Mouse (Mus musculus): ENCODE measurements around the gene Larp4b.

Gene Larp4b

GRCm38 (mm10) chr13:9178270-9178669, 84.6 kb downstream of the Larp4b start:
- in situ Hi-C loops (cut with MseI, MboI) = loop anchor here (25.0 kb wide), 1 partner anchor 459 kb away; no protein-coding TSS in a partner anchor

DNA sequence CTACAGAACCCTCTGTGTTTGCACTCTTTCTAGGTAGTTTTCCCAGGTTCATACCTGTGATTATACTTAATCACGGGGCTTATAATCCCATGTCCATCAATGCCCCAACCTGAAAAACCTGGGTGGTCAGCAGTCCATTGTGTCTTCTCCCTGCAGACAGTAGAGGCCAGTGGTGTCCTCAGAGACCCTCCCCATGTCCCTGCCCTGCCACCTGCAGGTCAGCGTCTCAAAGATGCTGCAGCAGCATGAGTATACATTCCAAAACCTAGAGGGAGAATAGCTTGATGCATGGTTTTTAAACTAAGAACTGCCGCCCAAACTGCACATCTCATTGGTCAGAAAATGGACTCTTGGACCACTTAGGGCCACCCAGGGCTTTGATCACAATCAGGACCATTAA, 85.0 kb downstream of the Larp4b start:
- in situ Hi-C loops (cut with MseI, MboI) = loop anchor here (25.0 kb wide), 1 partner anchor 459 kb away; no protein-coding TSS in a partner anchor

DNA sequence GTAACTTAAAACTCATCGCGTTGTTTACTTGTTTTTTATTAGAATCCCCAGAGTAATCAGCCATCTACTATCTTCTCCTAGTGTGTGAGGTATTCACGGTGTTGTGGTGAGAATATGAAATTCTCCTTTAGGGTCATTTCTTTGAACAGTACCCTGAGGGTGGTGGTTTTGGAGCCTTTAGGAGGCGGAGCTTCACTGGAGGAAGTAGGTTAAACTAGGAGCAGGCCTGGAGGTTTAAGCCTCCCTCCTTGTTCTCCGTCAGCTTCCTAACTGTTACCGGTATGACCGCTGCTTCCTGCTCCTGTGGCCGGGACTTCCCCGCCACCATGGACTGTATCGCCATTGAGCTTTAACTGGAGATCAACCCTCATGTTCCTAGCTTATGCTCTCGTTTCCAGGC, 86.5 kb downstream of the Larp4b start:
- in situ Hi-C loops (cut with MseI, MboI) = loop anchor here (10.0 to 25.0 kb wide), 2 partner anchors 457 to 665 kb away; no protein-coding TSS in a partner anchor

DNA sequence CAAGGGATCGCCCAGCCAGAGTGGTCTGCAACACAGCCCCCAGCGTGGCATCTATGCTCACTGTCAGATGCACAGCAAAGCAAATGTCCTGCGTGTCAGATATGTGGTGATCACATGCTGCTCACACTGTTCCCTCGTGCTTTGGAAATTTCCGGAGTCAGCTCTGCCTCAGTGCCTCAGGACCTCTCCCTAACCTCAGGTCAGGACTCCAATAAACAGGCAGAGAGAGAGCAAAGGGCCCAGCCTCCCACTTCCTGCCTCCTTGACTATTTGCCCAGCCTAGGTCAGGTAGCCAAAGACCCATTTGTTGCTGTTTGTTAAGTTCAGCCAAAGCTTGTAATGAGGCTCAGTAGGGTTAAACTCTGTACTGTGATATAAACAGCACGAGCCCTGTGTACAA, 87.4 kb downstream of the Larp4b start:
- in situ Hi-C loops (cut with MseI, MboI) = loop anchor here (10.0 to 25.0 kb wide), 2 partner anchors 456 to 664 kb away; no protein-coding TSS in a partner anchor

DNA sequence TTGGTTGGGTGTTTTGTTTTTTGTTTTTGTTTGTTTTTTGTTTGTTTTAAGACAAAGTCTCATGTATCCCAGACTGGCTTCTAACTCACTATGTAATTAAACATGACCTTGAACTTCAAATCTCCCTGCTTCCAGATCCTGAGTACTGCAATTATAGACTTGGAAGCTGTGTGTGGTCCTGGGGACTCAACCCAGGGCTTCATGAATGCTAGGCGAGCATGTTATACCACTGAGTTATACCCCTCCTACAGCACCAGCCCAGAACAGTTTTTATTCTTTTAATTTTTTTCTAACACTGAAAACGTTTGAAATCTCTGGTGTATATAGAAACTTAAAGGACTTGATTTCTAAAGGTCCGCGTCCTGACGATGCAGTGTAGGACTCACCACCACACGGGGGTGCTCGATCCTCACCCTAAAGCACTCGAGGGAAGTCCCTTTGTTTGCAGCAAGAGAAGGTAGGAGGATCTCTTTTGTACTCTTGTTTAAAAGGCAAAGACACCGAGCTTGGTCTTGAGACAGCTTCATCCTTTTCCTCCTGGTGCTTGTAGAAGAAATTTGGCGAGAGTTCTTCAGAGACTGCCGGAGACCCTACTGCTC, 88.1 kb downstream of the Larp4b start:
- in situ Hi-C loops (cut with MseI, MboI) = loop anchor here (10.0 to 25.0 kb wide), 2 partner anchors 456 to 663 kb away; no protein-coding TSS in a partner anchor

DNA sequence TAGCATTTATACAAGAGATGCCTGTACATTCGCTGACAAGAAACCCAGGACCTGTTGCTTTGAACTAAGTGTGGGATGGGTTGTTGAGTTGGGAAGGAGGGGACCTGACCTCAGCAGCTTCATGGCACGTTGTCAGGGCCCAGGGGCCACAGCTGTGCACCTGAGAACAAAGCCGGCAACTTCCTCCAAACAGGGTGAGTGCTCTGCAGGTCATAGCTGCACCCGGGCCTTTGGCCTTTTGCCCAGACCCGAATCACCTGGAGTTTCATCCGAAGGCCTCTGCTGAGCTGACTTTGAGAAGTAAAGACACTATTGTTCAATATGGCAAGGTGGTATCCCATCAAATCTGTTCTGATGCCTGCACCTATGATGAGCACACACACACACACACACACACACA, 90.6 kb downstream of the Larp4b start:
- in situ Hi-C loops (cut with MseI, MboI) = loop anchor here (10.0 to 25.0 kb wide), 2 partner anchors 453 to 661 kb away; no protein-coding TSS in a partner anchor

DNA sequence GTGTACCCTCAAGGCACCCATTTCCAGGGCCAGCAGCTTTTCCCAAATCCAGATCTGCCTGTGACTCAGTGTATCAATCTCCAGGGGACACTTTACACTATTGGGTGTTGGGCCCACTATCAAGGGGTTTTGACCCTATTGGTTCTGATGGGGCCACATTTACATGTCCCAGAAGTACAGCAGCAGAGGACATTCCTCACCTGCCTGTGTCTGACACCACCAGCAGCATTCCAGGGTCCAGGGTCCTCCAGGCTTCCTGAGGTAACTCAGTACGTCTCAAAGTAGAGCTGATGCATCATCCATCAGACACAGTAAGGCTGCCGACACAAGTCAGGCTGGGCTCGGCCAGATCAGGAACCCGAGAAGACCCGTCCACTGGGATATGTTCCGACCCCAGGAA, 91.0 kb downstream of the Larp4b start:
- in situ Hi-C loops (cut with MseI, MboI) = loop anchor here (5.0 to 25.0 kb wide), 3 partner anchors 283 to 660 kb away; no protein-coding TSS in a partner anchor

- in situ Hi-C loops (cut with MseI, MboI) = loop anchor here (5.0 to 25.0 kb wide), 3 partner anchors 280 to 658 kb away; no protein-coding TSS in a partner anchor
These were observed 93.5 kb downstream of the Larp4b start for GRCm38 (mm10) chr13:9187156-9187555.

DNA sequence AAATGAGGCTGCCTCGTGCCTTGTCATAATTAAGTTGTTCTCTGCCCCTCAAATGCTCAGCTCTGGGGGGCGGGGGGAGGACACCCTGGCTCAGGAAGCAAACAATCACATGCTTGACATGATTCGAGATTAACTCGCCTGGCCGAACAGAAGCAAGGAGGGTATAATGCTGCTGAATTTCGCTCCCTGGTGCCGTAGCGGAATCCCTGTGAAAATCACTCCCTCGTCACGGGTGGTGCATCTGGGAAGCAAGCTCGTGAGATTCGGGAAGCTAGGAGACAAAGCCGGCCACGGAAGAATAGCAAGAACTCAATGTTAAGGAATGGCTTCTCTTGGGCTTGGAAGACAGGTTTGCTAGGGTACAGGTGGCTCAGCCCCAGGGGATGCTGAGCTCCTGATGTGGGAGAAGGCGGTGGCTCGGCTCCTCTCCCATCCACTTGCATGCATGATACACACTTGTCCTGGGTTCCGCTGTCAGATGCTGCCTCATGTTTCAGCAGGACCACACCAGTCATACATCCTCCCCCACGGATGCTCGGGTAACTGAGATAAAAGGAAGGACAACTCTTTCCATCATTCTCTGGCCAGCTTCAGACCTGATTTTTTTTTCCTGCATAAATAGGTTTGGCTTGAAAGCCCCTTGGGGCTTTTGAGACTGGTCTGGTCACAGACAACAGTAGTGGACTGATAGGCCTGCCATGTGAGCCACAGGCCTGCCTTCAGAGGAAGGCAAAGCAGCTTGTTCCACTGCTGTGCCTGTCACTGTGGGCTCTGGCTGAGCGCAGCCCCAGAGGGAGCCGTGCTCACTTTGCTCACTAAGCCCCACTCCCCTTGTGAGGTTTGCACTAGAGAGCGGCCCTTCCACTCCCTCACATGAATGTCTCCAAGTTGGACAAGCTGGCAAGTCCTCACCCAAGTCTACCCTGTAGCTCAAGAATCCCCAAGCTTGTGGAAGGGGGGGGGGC, 94.2 kb downstream of the Larp4b start:
- in situ Hi-C loops (cut with MseI, MboI) = loop anchor here (5.0 to 25.0 kb wide), 3 partner anchors 279 to 657 kb away; no protein-coding TSS in a partner anchor

- in situ Hi-C loops (cut with MseI, MboI) = loop anchor here (5.0 to 25.0 kb wide), 3 partner anchors 278 to 655 kb away; no protein-coding TSS in a partner anchor
These were observed 95.8 kb downstream of the Larp4b start for GRCm38 (mm10) chr13:9189481-9189880.

DNA sequence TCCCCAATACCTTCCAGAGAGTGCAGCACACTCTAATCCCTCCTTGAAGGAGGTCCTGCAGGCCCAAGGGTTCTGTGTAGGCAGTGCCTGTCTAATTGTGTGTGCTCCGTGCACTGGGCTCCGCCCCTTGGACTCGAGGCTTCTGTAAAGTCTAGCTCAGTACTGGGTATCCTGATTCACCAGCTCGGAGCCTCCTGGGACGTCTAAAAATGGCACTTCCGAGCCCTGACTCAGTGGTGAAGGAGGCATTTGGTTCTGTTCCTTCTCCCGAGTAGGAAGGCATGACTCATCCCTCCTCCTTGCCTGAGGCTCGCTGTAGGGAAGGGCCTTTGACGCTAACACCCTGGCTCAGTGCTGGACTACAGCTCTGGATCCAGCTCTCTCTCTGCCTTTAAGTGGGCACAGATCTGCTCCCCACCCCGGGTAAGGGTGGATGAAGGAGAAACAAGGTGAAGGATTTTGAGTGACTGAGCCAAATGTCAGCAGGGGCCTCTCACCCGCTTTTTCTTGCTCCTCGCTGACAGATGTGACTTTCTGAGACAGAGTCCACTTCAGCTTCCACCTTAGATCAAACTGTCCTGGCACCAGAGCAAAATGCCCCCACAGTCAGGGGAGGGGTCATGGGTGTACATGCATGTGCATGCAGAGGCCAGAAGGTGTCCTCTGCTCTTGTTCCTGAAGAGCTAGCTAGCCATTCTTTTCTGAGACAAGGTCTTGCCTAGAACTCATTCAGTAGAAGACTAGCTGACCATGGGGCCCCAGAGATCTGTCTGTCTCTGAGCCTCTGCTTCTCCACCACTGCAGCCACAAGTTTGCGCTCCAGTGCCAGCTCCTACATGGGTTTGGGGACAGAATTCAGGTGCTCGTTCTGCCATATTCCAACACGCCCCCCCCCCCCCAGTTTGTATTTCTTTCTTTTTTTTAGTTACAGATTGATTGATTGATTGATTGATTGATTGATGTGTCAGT, 97.8 kb downstream of the Larp4b start:
- in situ Hi-C loops (cut with MseI, MboI) = loop anchor here (25.0 kb wide), 1 partner anchor 446 kb away; no protein-coding TSS in a partner anchor

DNA sequence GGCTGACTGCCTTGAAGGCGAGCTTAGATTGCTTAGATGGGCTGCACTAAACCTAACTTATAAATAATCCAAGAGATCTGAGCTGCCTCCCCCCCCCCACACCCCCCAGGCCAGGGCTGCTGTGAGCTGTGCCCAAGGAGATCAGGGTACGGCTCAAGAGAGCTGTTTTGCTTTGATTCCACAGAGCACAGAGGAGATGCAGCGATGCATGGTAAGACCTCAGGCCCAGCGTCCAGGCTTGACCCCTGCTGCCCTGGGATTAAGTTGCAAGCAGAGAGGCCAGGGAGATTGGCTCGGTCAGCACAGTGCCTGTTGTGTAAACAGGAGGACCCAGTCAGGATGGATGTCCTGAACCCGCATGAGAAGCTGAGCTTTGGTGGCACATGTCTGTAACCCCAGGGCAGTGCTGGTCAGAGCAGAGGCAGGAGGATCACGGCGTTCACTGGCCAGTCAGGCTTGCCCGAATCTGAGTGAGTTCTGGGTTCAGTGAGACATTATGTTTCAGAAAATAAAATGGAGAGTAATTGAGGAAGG, 99.2 kb downstream of the Larp4b start:
- in situ Hi-C loops (cut with MseI, MboI) = loop anchor here (25.0 kb wide), 1 partner anchor 444 kb away; no protein-coding TSS in a partner anchor

- in situ Hi-C loops (cut with MseI, MboI) = loop anchor here (25.0 kb wide), 1 partner anchor 443 kb away; no protein-coding TSS in a partner anchor
These were observed 101.0 kb downstream of the Larp4b start for GRCm38 (mm10) chr13:9194656-9195055.

DNA sequence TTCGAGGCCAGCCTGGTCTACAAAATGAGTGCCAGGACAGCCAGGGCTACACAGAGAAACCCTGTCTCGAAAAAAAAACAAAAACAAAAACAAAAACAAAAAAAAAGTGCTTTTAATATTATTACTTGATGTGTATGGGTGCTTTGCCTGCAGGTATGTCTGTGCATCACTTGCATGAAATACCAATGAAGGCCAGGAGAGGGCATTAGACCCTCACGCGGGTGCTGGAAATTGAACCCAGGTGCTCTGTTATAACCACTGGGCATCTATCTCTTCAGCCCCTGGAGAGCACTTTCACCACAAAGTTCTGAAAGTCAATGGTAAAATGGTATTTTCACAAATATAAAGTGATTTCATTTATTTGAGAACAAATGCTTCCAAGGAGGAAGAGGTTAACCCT, 101.9 kb downstream of the Larp4b start:
- in situ Hi-C loops (cut with MseI, MboI) = loop anchor here (25.0 kb wide), 1 partner anchor 442 kb away; no protein-coding TSS in a partner anchor

DNA sequence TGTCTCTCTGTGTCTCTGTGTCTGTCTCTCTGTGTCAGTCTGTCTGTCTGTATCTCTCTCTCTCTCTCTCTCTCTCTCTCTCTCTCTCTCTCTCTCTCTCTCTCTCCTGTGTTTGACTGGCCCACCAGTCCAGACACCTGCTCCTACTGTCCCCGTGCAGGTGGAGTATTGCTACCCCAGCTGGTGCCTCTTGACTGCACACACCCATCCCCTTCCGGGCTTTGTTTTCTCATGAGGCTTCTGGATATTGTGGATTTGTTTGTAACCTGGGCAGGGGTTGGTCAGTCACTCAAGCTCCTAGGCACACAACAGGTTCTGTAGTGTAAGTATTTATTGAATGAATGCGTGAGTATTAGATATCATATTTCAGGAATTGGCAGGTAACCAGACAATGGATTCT, 104.4 kb downstream of the Larp4b start:
- in situ Hi-C loops (cut with MseI, MboI) = loop anchor here (25.0 kb wide), 1 partner anchor 439 kb away; no protein-coding TSS in a partner anchor

DNA sequence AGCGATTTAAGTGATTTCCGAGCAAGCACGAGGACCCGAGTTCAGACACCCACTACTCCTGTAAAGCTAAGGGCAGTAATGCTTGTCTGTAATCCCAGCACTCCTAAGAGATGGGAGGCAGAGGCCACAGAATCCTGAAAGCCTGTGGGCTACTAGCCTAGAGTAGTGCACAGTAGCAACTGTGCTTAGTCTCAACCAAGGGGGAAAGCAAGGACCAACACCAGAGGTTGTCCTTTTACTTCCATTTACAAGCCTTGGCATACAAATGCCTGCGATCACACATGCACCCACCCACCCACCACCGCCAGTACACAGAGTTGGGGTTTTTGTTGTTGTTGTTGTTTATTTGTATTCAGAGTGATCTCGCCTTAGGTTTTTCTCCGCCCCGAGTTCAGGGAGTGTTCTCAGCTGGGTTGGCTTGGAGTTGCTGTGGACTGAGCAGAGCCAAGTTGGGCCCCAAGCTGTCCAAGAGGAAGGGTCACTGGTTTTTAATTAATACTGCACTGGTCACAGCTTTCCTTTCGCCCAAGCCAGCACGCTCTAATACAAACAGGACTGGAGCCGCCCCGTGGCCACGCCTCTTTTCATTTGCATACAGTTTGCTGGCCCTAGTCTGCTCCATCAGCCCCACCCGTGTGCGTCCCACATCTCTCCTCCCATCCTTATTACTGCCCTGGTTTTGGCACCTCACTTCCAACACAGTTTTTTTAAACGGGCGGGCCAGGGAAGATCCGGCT, 105.2 kb downstream of the Larp4b start:
- in situ Hi-C loops (cut with MseI, MboI) = loop anchor here (25.0 kb wide), 1 partner anchor 438 kb away; no protein-coding TSS in a partner anchor

DNA sequence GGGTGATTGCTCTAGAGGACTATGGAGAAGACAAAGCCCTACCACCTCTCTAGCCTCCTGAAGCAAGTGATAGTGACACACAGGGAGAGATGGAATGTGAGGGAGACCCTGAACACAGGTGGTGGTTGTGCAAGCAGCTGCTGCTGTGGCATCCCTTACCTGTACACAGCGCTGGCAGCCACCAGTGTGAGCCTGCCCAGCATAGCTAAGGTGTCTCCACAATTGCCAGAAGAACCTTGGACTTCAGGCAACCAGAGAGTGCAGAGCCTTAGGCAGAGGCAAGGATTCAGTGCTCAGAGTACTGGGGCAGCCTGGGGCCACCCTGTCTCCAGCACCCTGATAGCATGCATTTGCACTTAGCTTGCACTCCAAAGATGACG, 105.8 kb downstream of the Larp4b start:
- in situ Hi-C loops (cut with MseI, MboI) = loop anchor here (25.0 kb wide), 1 partner anchor 438 kb away; no protein-coding TSS in a partner anchor

GRCm38 (mm10) chr13:9222761-9223405, 129.2 kb downstream of the Larp4b start:
- in situ Hi-C loops (cut with MseI, MboI) = no loop called here
